Mouse (Mus musculus) adrenal gland, postnatal 0 days (tissue): Measurements from ENCODE around the gene Vmn1r229. TPM values are rescaled to one million over a fixed set of nuclear protein-coding genes. Genes with fewer than 3 reads are reported as not detected.

Experiments
- polyA plus RNA-seq: library from polyadenylated mRNA; unstranded; fragments of >200 nt; fragmentation: Nextera tagmentation; extraction: Ambion mirVana; gene quantifications from 2 replicates; pipeline ENCODE4 v1.2.1, GENCODE M21; 2015

Gene Vmn1r229
- polyA plus RNA-seq = not detected in 2 replicates

GRCm38 (mm10) chr17:20811255-20811654 lies at the start of gene Vmn1r229:
Gene Vmn1r229 (plus strand): TSS chr17:20811555.

GRCm38 (mm10) chr17:20786057-20786456 lies 25.3 kb upstream of the Vmn1r229 start, which contains the start of gene Vmn1r228:
Gene Vmn1r228 (minus strand): TSS chr17:20786157.

GRCm38 (mm10) chr17:20840144-20840543 lies 28.8 kb downstream of the Vmn1r229 start, which contains the start of gene Vmn1r230:
Gene Vmn1r230 (plus strand): TSS chr17:20840444.

Other genes with a start within 250 kb of the Vmn1r229 start
- gene Vmn2r109, start 246.8 kb upstream of the Vmn1r229 start, polyA plus RNA-seq = not detected in 2 replicates
- 0.01 TPM in 1 of 2 replicates, not detected in the other for gene Vmn2r110, start 215.1 kb upstream of the Vmn1r229 start, polyA plus RNA-seq
- not detected in 2 replicates for gene Fpr-rs3, start 186.7 kb upstream of the Vmn1r229 start, polyA plus RNA-seq
- gene Vmn1r226, start 128.7 kb upstream of the Vmn1r229 start, polyA plus RNA-seq = not detected in 2 replicates
- not detected in 2 replicates for gene Vmn1r227, start 81.7 kb upstream of the Vmn1r229 start, polyA plus RNA-seq
- gene Vmn1r228, start 25.4 kb upstream of the Vmn1r229 start, polyA plus RNA-seq = not detected in 2 replicates
- gene Vmn1r230, start 28.9 kb downstream of the Vmn1r229 start, polyA plus RNA-seq = not detected in 2 replicates
- not detected in 2 replicates for gene Vmn1r231, start 93.5 kb downstream of the Vmn1r229 start, polyA plus RNA-seq
- gene Vmn1r232, start 108.2 kb downstream of the Vmn1r229 start, polyA plus RNA-seq = not detected in 2 replicates
- gene Ppp2r1a, start 133.8 kb downstream of the Vmn1r229 start, polyA plus RNA-seq = 253 and 297 TPM in 2 replicates
- gene Vmn1r233, start 184.9 kb downstream of the Vmn1r229 start, polyA plus RNA-seq = not detected in 2 replicates
- gene Zfp160, start 197.3 kb downstream of the Vmn1r229 start, polyA plus RNA-seq = 10.3 and 10.5 TPM in 2 replicates